Mouse (Mus musculus) heart, adult 11 months (tissue): ENCODE measurements around the gene Jakmip3.

Experiments
- DNase-seq: peaks from one replicate; pipeline ENCODE4 v3.0.0; 2022

The Jakmip3 gene

GRCm38 (mm10) chr7:139074189-139074588 is 133.7 kb downstream of the Jakmip3 start:
- DNase-seq, result no peak

DNA sequence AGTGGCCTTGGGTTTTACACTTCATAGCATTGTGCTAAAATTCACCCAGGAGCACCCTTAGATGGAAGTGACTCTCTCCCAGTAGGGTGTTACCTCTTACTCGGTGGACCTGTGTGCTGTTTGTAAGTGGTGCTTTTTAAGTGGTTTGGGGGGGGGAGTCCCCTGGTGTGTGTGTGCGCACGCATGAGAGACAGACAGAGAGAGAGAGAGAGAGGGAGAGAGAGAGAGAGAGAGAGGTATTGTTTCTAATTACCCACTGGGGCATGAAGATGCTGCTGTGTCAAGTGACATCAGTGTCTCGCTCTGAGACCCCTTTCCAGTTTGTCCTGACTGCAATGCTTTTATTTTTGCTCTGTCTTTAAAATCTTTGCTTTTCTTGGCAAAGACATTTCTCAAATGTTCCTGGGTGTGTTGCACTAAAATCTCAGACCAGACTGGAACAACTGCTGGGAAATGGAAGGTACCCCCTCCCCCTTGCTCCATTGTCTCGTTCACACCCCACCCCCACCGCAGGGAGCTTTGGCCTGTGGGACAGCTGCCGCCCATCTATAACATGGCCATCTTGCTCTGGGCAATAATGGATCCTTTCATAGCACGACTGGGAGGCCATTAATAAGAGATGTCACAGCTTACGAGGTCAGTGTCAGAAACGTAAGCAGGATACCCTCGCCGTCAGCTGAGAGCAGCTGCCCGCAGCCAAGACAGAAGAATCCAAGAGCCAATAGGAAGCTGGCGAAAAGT is 134.7 kb downstream of the Jakmip3 start:
- DNase-seq, result no peak

GRCm38 (mm10) chr7:139077283-139077682 is 136.8 kb downstream of the Jakmip3 start:
- no peak for DNase-seq

- no peak for DNase-seq
Observed at GRCm38 (mm10) chr7:139078181-139078580, 137.7 kb downstream of the Jakmip3 start.

- DNase-seq, result no peak
Observed at GRCm38 (mm10) chr7:139079141-139079540, 138.6 kb downstream of the Jakmip3 start.

DNA sequence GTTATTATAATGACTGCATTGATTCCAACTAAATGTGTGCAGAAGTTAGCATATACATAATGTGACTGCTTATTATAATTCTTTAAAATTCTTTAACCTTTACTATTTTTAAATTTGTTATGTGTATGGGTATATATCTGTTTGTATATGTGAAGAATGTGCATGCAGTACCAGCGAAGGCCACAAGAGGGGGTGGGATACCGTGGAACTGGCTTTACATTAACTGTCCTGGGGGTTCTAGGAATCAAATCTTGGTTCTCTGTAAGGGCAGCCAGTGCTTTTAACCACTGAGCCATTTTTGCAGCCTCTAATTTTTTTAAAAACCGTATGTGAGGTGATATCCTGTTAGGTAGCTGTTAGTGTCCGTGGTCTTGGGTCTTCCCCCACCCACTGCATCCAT is 140.2 kb downstream of the Jakmip3 start:
- DNase-seq, result no peak

DNA sequence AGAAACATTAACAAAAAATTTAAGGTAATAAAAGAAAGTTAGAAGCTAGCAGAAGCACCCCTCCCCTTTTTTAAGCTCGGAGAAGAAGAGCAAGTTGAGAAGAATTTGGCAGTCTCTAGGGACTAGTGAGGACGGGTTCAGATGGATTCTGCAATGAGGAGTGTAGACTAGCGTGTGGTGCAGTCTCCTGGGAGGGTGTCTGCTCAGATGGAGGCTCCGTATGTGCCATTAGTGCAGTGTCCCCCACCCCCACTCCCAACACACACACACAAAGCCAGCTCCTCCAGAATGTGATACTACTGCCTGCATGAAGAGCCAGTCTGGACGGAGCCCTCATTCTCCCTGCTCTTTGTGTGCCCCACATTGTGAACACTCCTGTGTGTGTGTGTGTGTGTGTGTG is 140.6 kb downstream of the Jakmip3 start:
- DNase-seq, result no peak

GRCm38 (mm10) chr7:139082281-139082680 is 141.8 kb downstream of the Jakmip3 start:
- no peak for DNase-seq

DNA sequence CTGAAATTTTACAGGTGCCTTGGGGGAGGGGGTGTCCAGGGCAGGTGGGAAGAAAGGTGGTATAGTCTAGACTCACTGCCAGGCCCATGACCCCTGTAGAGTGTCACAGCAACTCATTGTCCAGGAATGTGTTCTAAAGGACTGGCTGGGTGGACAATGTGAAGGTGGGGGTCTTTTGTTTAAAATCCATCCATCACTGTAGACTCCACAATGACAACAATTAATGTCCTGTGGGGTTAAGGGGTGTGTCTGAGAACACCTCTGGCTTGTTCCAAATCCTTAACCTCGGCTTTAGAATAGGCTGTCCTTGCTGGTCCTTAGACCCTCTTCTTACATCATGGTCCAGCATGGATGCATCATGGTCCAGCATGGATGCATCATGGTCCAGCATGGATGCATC is 143.8 kb downstream of the Jakmip3 start:
- no peak for DNase-seq

DNA sequence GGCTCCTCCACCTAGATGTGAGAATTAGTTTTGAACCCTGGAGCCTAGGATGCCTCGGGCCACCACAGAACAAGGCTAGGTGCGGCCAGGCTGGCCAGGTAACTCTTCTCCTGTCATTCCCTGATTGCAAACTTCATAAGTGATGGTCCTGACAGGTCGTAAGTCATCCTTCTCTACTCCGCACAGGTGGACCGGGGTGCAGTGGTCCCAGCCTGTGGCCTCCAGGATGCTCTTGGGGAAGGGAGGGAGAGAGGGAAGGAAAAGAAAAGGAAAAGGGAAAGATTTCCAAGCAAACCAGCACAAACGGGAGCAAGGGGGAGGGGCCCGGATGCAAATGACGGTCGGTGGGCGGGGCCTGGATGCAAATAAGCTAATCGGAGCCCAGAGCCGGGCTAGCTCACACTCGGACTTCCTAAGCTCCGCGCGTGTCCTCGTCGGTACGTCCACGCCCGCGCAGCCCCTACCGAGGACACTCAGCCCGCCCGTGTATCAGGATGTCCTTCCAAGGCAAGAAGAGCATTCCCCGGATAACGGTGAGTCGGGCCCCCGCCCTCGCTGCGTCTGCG is 145.2 kb downstream of the Jakmip3 start, which contains the start of gene Dpysl4:
Gene Dpysl4, plus strand, starts transcription at position 373 of the 566 bp plus-strand sequence.
- peak; percentile 93 for DNase-seq

GRCm38 (mm10) chr7:139086195-139087158 is 145.9 kb downstream of the Jakmip3 start:
- DNase-seq, result no peak

- DNase-seq, result peak; percentile 97
Observed at GRCm38 (mm10) chr7:139087801-139088200, 147.3 kb downstream of the Jakmip3 start.

DNA sequence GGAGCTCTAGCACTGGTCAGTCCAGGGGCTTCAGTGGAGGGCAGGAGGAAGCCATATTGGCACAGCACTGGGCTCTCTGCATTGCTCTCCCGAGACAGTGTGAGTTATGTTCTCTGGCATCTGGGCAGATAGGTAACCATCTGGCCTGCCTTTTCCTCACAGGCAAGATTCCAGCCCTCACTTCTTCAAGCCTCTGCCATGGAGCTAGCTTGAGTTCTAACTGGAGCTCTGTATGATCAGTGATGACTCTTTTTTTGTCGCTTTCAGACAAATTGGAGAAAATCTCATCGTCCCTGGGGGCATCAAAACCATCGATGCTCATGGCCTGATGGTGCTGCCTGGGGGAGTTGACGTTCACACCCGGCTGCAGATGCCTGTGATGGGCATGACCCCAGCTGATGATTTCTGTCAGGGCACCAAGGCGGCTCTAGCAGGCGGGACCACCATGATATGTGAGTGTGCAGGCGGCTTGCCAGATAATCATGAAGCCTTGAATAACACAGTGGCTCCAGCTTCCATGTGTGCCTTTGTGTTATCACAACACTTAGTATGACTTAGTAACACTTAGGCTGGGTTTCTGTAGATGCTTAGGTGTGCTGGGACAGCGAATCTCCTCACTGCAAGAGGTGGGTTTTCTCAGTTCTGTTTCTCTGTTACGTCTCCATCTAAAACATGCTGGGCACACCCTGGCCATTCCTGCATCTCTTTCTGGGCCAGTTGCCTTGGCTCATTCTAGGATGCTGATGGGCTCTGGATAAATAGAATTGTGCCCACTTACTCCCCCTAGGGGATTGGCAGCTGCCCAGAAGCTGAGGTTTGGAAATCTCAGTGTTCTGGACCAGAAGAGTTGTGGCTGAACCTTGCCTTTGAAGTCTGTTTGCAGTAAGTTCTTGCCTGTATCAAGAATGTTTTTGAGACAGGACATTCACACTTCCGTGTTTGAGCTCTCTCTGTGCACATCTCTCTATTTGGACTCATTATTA is 149.7 kb downstream of the Jakmip3 start:
- no peak for DNase-seq

- no peak for DNase-seq
Observed at GRCm38 (mm10) chr7:139091681-139092080, 151.2 kb downstream of the Jakmip3 start.

GRCm38 (mm10) chr7:139092676-139093075 is 152.1 kb downstream of the Jakmip3 start:
- no peak for DNase-seq

DNA sequence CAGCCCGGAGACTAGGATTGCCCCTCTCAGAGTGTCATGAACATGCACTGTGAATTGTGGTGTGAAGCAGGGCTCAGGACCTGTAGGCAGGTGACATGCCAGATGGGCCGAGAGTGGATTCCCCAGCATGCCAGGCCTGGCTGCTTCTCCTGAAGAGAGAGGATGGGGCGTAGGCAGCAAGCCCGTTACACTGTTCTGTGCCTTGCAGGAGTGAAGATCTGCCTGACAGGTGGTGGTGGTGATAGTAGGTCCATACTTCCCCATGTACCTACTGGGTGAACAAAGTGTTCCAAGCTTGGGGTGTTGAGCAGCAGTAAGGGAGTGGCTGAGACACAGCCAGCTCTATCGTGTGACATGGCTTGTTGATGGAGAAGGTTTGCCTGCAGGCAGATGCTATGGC is 152.6 kb downstream of the Jakmip3 start:
- DNase-seq, result no peak

- DNase-seq, result no peak
Observed at GRCm38 (mm10) chr7:139093781-139094180, 153.3 kb downstream of the Jakmip3 start.

- no peak for DNase-seq
Observed at GRCm38 (mm10) chr7:139094761-139095160, 154.2 kb downstream of the Jakmip3 start.

- no peak for DNase-seq
Observed at GRCm38 (mm10) chr7:139095282-139095681, 154.8 kb downstream of the Jakmip3 start.

GRCm38 (mm10) chr7:139096399-139096798 is 155.9 kb downstream of the Jakmip3 start:
- DNase-seq, result no peak

DNA sequence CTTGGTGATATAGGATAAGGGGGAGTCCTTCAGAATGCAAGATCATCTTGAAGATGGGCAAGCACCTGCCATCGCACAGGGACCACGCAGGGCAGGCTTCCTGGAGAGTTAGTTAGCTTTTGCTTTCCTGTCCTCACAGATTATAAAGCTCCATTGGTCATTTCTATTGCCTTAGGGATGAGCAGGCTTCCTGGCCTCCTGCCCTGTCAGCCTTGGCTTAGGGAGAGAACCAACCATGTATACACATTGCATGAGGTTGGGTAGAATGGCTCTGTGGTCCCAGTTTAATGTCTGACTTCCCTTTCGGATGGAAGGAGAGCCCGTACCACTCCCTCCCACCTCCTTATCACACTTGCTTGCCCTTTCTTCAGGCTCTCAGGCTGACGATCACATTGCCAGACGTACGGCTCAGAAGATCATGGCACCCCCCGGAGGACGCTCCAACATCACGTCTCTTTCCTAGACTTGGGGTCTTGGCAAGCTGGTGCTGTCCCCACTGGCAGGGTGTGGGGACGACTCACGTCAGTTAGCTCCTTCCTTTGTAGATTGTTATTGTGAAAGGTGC is 160.1 kb downstream of the Jakmip3 start:
- DNase-seq, result peak; percentile 82

- no peak for DNase-seq
Observed at GRCm38 (mm10) chr7:139101286-139101804, 160.8 kb downstream of the Jakmip3 start.
